Mouse (Mus musculus): ENCODE data around the gene 3830406C13Rik. TPM values are rescaled to one million over a fixed set of nuclear protein-coding genes. Genes with fewer than 3 reads are reported as not detected.

Gene 3830406C13Rik
- total RNA-seq, 2 experiments from 2014 or later: 27.4 to 30.1 TPM

- H3K27ac ChIP-seq: no peak overlapping the region
- intact Hi-C loops (cut with DNase I): no loop called here
- no peak for DNase-seq (ENCODE audit: extremely low spot score in 1 of 2, low spot score in 2 of 2)
- H3K4me3 ChIP-seq: no peak overlapping the region
- no peak for TF ChIP-seq CTCF (IDR thresholded peaks at IDR 0.05)
Observed at GRCm38 (mm10) chr14:12334925-12335324, 51.0 kb downstream of the 3830406C13Rik start.

- intact Hi-C loops (cut with DNase I): no loop called here
- peak in 1 of 2 experiments; percentile 20 for DNase-seq (ENCODE audit: extremely low spot score in 1 of 2, low spot score in 2 of 2)
Observed at GRCm38 (mm10) chr14:12337421-12337997, 53.5 kb downstream of the 3830406C13Rik start.

GRCm38 (mm10) chr14:12337998-12338809 is 54.2 kb downstream of the 3830406C13Rik start:
- peak in 1 of 2 experiments; percentile 35 for DNase-seq (ENCODE audit: extremely low spot score in 1 of 2, low spot score in 2 of 2)
- no peak for TF ChIP-seq CTCF (IDR thresholded peaks at IDR 0.05)
- Histone ChIP-seq H3K4me3 (no peak overlapping the region), H3K27ac (peak overlapping the region; percentile 45)
- intact Hi-C loops (cut with DNase I): no loop called here

More at GRCm38 (mm10) chr14:12337421-12337997, 53.5 kb downstream of the 3830406C13Rik start:
- no peak overlapping the region for H3K27ac ChIP-seq
- no peak for TF ChIP-seq CTCF (IDR thresholded peaks at IDR 0.05)
- no peak overlapping the region for H3K4me3 ChIP-seq

- intact Hi-C loops (cut with DNase I): no loop called here
- Histone ChIP-seq H3K4me3 (no peak overlapping the region), H3K27ac (peak overlapping the region; percentile 42; the same call in 1 of the 2 replicates)
- no peak for DNase-seq (ENCODE audit: extremely low spot score in 1 of 2, low spot score in 2 of 2)
- TF ChIP-seq CTCF (IDR thresholded peaks at IDR 0.05): no peak
Observed at GRCm38 (mm10) chr14:12338811-12339565, 55.0 kb downstream of the 3830406C13Rik start.

- peak overlapping the region; percentile 38 for H3K4me3 ChIP-seq
- intact Hi-C loops (cut with DNase I): loop anchor here (2.0 kb wide), 1 partner anchor 44 kb away; no protein-coding TSS in a partner anchor
- H3K27ac ChIP-seq: peak overlapping the region; percentile 67
- no peak for TF ChIP-seq CTCF (IDR thresholded peaks at IDR 0.05)
- no peak for DNase-seq (ENCODE audit: extremely low spot score in 1 of 2, low spot score in 2 of 2)
Observed at GRCm38 (mm10) chr14:12340238-12341074, 56.5 kb downstream of the 3830406C13Rik start.

GRCm38 (mm10) chr14:12341075-12341788 is 57.3 kb downstream of the 3830406C13Rik start:
- intact Hi-C loops (cut with DNase I): loop anchor here (2.0 kb wide), 1 partner anchor 44 kb away; no protein-coding TSS in a partner anchor
- peak overlapping the region; percentile 38 for H3K4me3 ChIP-seq
- TF ChIP-seq CTCF (IDR thresholded peaks at IDR 0.05): peak; percentile 12
- H3K27ac ChIP-seq: peak overlapping the region; percentile 50
- peak in 1 of 2 experiments; percentile 36 for DNase-seq (ENCODE audit: extremely low spot score in 1 of 2, low spot score in 2 of 2)

GRCm38 (mm10) chr14:12341789-12342457 is 58.0 kb downstream of the 3830406C13Rik start:
- no peak for TF ChIP-seq CTCF (IDR thresholded peaks at IDR 0.05)
- peak overlapping the region; percentile 50 for H3K27ac ChIP-seq
- intact Hi-C loops (cut with DNase I): loop anchor here (2.0 kb wide), 1 partner anchor 45 kb away; no protein-coding TSS in a partner anchor
- DNase-seq (ENCODE audit: extremely low spot score in 1 of 2, low spot score in 2 of 2): no peak
- peak overlapping the region; percentile 38 for H3K4me3 ChIP-seq

GRCm38 (mm10) chr14:12342458-12343131 is 58.6 kb downstream of the 3830406C13Rik start:
- peak overlapping the region; percentile 50; the same call in 1 of the 2 replicates for H3K27ac ChIP-seq
- no peak for DNase-seq (ENCODE audit: extremely low spot score in 1 of 2, low spot score in 2 of 2)
- no peak for TF ChIP-seq CTCF (IDR thresholded peaks at IDR 0.05)
- intact Hi-C loops (cut with DNase I): no loop called here
- peak overlapping the region; percentile 34 for H3K4me3 ChIP-seq

- no peak for DNase-seq (ENCODE audit: extremely low spot score in 1 of 2, low spot score in 2 of 2)
- TF ChIP-seq CTCF (IDR thresholded peaks at IDR 0.05): no peak
- Histone ChIP-seq H3K27ac (peak overlapping the region; percentile 87), H3K4me3 (peak overlapping the region; percentile 50)
- intact Hi-C loops (cut with DNase I): no loop called here
Observed at GRCm38 (mm10) chr14:12343451-12343941, 59.5 kb downstream of the 3830406C13Rik start.
